Comparison of ENCODE assay signal across 8 mouse cellular contexts in genomic region chr3:96601941-96602703, GRCm38 (mm10). TPM values are rescaled to one million over a fixed set of nuclear protein-coding genes. Genes with fewer than 3 reads are reported as not detected.
A peak's percentile ranks its signal among the peaks of the same experiment; 100 is the strongest.
DNase-seq lines count a peak whose midpoint lies in the region; ATAC-seq lines count a peak whose summit lies in the region.

No protein-coding gene starts in this region.

- intact Hi-C loops in heart, postnatal 25 days (cut with DNase I): loop anchor here (2.0 kb wide), 1 partner anchor 27 kb away; the partner anchor contains the start of gene Rbm8a

- no peaks in the 10 kb centered on the region for H3K9me3 ChIP-seq in heart, embryonic 13.5 days
- no peaks in the 10 kb centered on the region for H3K9me3 ChIP-seq in midbrain, embryonic 16.5 days (replicated peaks; ENCODE audit: control insufficient read depth, low read length, poor library complexity, severe bottlenecking)

- 26% methylated on average over 10 of the region's 10 CpGs for WGBS in heart, embryonic 13.5 days
- WGBS in midbrain, embryonic 16.5 days: 13% methylated on average over 10 of the region's 10 CpGs

- H3K27ac ChIP-seq in heart, embryonic 13.5 days (replicated peaks): peak overlapping the region; percentile 99
- peak overlapping the region; percentile 94 for H3K27ac ChIP-seq in midbrain, embryonic 16.5 days (ENCODE audit: low read length)

- peaks cover 65% of the 10 kb centered on the region for H3K4me1 ChIP-seq in heart, embryonic 13.5 days
- H3K4me1 ChIP-seq in midbrain, embryonic 16.5 days (ENCODE audit: control insufficient read depth, insufficient read depth, low read length): peaks cover 57% of the 10 kb centered on the region

- peaks cover 26% of the 10 kb centered on the region for H3K36me3 ChIP-seq in heart, embryonic 13.5 days
- no peaks in the 10 kb centered on the region for H3K36me3 ChIP-seq in midbrain, embryonic 16.5 days (ENCODE audit: control insufficient read depth, insufficient read depth, low read length)

- H3K4me3 ChIP-seq in heart, embryonic 13.5 days: peak overlapping the region; percentile 83
- peak overlapping the region; percentile 89 for H3K4me3 ChIP-seq in midbrain, embryonic 16.5 days (ENCODE audit: low read depth, low read length)

- peak overlapping the region; percentile 72 for H3K4me2 ChIP-seq in heart, embryonic 13.5 days
- H3K4me2 ChIP-seq in midbrain, embryonic 16.5 days (ENCODE audit: low read length): peak overlapping the region; percentile 88

- peak; percentile 93 for DNase-seq in heart, adult 11 months
- no peak for DNase-seq in heart, postnatal 25 days (ENCODE audit: low spot score)
- peak; percentile 41 for DNase-seq in cerebellum, adult 8-10 months
- DNase-seq in kidney, postnatal 4 days: peak; percentile 49 to 64
- DNase-seq in spleen, postnatal 14 days (ENCODE audit: low spot score in 2 of 2): no peak

- no peak for ATAC-seq in heart, embryonic 13.5 days (ENCODE audit: extremely low read depth, insufficient number of reproducible peaks, low FRiP score, low TSS enrichment)
- ATAC-seq in midbrain, embryonic 16.5 days: no peak
- no peak for ATAC-seq in erythroid progenitor cell, adult 5-6 weeks (replicated peaks; ENCODE audit: low FRiP score, poor library complexity, severe bottlenecking)

- H3K27me3 ChIP-seq in heart, embryonic 13.5 days (replicated peaks): no peaks in the 10 kb centered on the region
- H3K27me3 ChIP-seq in midbrain, embryonic 16.5 days (ENCODE audit: control insufficient read depth, insufficient read depth, low read depth, low read length): no peaks in the 10 kb centered on the region

- H3K9ac ChIP-seq in heart, embryonic 13.5 days: peak overlapping the region; percentile 97
- H3K9ac ChIP-seq in midbrain, embryonic 16.5 days (ENCODE audit: low read depth, low read length): peak overlapping the region; percentile 95

RNA-seq across cellular contexts. Expression of gene Lix1l, which starts 1.2 kb away (rescaled TPM):
- total RNA-seq in heart, postnatal 25 days (2021): 10 to 100 TPM; 25.4 to 27.2 TPM
- 4.6 and 5.2 TPM in 2 replicates for polyA plus RNA-seq in heart, embryonic 13.5 days (2015; fragmentation: Nextera tagmentation; extraction: Ambion mirVana)
- polyA plus RNA-seq in midbrain, embryonic 16.5 days (2015; fragmentation: Nextera tagmentation; extraction: Ambion mirVana): 4.0 and 4.7 TPM in 2 replicates
- total RNA-seq in erythroid progenitor cell, adult 5-6 weeks (2015; ENCODE audit: low replicate concordance): not detected in 2 replicates
- total RNA-seq in erythroid progenitor cell, adult 5-6 weeks (2017; ENCODE audit: low replicate concordance): 0.13 TPM in 1 of 2 replicates, not detected in the other

RNA-seq across cellular contexts. Expression of gene Ankrd34a, which starts 5.7 kb away (rescaled TPM):
- 1 to 10 TPM; 1.9 to 2.4 TPM for total RNA-seq in heart, postnatal 25 days (2021)
- polyA plus RNA-seq in heart, embryonic 13.5 days (2015; fragmentation: Nextera tagmentation; extraction: Ambion mirVana): 6.5 and 8.1 TPM in 2 replicates
- polyA plus RNA-seq in midbrain, embryonic 16.5 days (2015; fragmentation: Nextera tagmentation; extraction: Ambion mirVana): 16.4 and 20.6 TPM in 2 replicates
- total RNA-seq in erythroid progenitor cell, adult 5-6 weeks (2015; ENCODE audit: low replicate concordance): not detected in 2 replicates
- not detected in 2 replicates for total RNA-seq in erythroid progenitor cell, adult 5-6 weeks (2017; ENCODE audit: low replicate concordance)

RNA-seq across cellular contexts. Expression of gene Polr3gl, which starts 8.1 kb away (rescaled TPM):
- total RNA-seq in heart, postnatal 25 days (2021): 10 to 100 TPM; 25.2 to 25.9 TPM
- polyA plus RNA-seq in heart, embryonic 13.5 days (2015; fragmentation: Nextera tagmentation; extraction: Ambion mirVana): 33.5 and 36.1 TPM in 2 replicates
- 36.7 and 38.8 TPM in 2 replicates for polyA plus RNA-seq in midbrain, embryonic 16.5 days (2015; fragmentation: Nextera tagmentation; extraction: Ambion mirVana)
- 29.2 and 32.7 TPM in 2 replicates for total RNA-seq in erythroid progenitor cell, adult 5-6 weeks (2015; ENCODE audit: low replicate concordance)
- 20.9 and 63.7 TPM in 2 replicates for total RNA-seq in erythroid progenitor cell, adult 5-6 weeks (2017; ENCODE audit: low replicate concordance)

RNA-seq across cellular contexts. Expression of gene Gm16253, which starts 25.3 kb away (rescaled TPM):
- 1 to 10 TPM; 1.1 to 2.1 TPM for total RNA-seq in heart, postnatal 25 days (2021)
- 1.6 and 1.7 TPM in 2 replicates for polyA plus RNA-seq in heart, embryonic 13.5 days (2015; fragmentation: Nextera tagmentation; extraction: Ambion mirVana)
- polyA plus RNA-seq in midbrain, embryonic 16.5 days (2015; fragmentation: Nextera tagmentation; extraction: Ambion mirVana): 1.6 and 1.8 TPM in 2 replicates
- total RNA-seq in erythroid progenitor cell, adult 5-6 weeks (2015; ENCODE audit: low replicate concordance): not detected in 2 replicates
- total RNA-seq in erythroid progenitor cell, adult 5-6 weeks (2017; ENCODE audit: low replicate concordance): not detected in 2 replicates

RNA-seq across cellular contexts. Expression of gene Rbm8a, which starts 27.6 kb away (rescaled TPM):
- 10 to 100 TPM; 27.9 to 34.1 TPM for total RNA-seq in heart, postnatal 25 days (2021)
- 80.7 and 84.5 TPM in 2 replicates for polyA plus RNA-seq in heart, embryonic 13.5 days (2015; fragmentation: Nextera tagmentation; extraction: Ambion mirVana)
- 118 and 123 TPM in 2 replicates for polyA plus RNA-seq in midbrain, embryonic 16.5 days (2015; fragmentation: Nextera tagmentation; extraction: Ambion mirVana)
- 54.5 and 72.4 TPM in 2 replicates for total RNA-seq in erythroid progenitor cell, adult 5-6 weeks (2015; ENCODE audit: low replicate concordance)
- total RNA-seq in erythroid progenitor cell, adult 5-6 weeks (2017; ENCODE audit: low replicate concordance): 18.3 and 36.5 TPM in 2 replicates

Comparison
In these comparisons a context has a peak if more than half of its experiments do, and no peak if none do; other contexts are left out.
1. DNase-seq: peak in heart, adult 11 months (single experiment), cerebellum, adult 8-10 months (single experiment) and kidney, postnatal 4 days (2 of 2); none in heart, postnatal 25 days (single experiment) and spleen, postnatal 14 days (0 of 2).
2. RNA of gene Lix1l, which starts 1.2 kb away (total RNA-seq): 25.4 to 27.2 TPM in heart, postnatal 25 days; 0.13 TPM in erythroid progenitor cell, adult 5-6 weeks; every median in the first group is over 10 times any median in the second.